Mouse (Mus musculus): ENCODE results near the gene Fyb. TPM values are rescaled to one million over a fixed set of nuclear protein-coding genes. Genes with fewer than 3 reads are reported as not detected.

Fyb gene
- polyA plus RNA-seq, 1 experiment from 2014 or later, result 11.8 TPM

GRCm38 (mm10) chr15:6564977-6565421 is 42.3 kb downstream of the Fyb start:
- ATAC-seq (ENCODE audit: insufficient read depth, low FRiP score, low read depth), result peak; percentile 75
- Histone ChIP-seq H3K4me3 (replicated peaks) (peak overlapping the region; percentile 15; the same call in 1 of the 2 replicates), H3K36me3 (no peaks in the 10 kb centered on the region), H3K4me2 (peak overlapping the region; percentile 45), H3K27ac (peak overlapping the region; percentile 49), H3K27me3 (replicated peaks) (no peaks in the 10 kb centered on the region), H3K9me3 (no peaks in the 10 kb centered on the region), H3K9ac (no peak overlapping the region), H3K4me1 (0 out of 2 replicates have a peak, but pooled peaks cover 4% of the 10 kb centered on the region)
- WGBS, result 9% methylated on average over 11 of the region's 11 CpGs

GRCm38 (mm10) chr15:6565873-6566272 is 43.2 kb downstream of the Fyb start:
- H3K9me3 ChIP-seq, result no peaks in the 10 kb centered on the region
- no peak overlapping the region for H3K27ac ChIP-seq
- H3K4me1 ChIP-seq, result 0 out of 2 replicates have a peak, but pooled peaks cover 6% of the 10 kb centered on the region
- 90% methylated on average over 4 of the region's 4 CpGs for WGBS
- H3K4me3 ChIP-seq (replicated peaks), result no peak overlapping the region
- no peak overlapping the region for H3K9ac ChIP-seq
- no peak for ATAC-seq (ENCODE audit: insufficient read depth, low FRiP score, low read depth)
- no peak overlapping the region for H3K4me2 ChIP-seq
- H3K36me3 ChIP-seq, result no peaks in the 10 kb centered on the region
- no peaks in the 10 kb centered on the region for H3K27me3 ChIP-seq (replicated peaks)

GRCm38 (mm10) chr15:6567993-6568392 is 45.3 kb downstream of the Fyb start:
- no peak overlapping the region for H3K27ac ChIP-seq
- ATAC-seq (ENCODE audit: insufficient read depth, low FRiP score, low read depth), result no peak
- H3K27me3 ChIP-seq (replicated peaks), result no peaks in the 10 kb centered on the region
- no peak overlapping the region for H3K9ac ChIP-seq
- H3K9me3 ChIP-seq, result no peaks in the 10 kb centered on the region
- no peaks in the 10 kb centered on the region for H3K36me3 ChIP-seq
- 74% methylated on average over 5 of the region's 5 CpGs for whole genome bisulfite sequencing
- no peak overlapping the region for H3K4me2 ChIP-seq
- no peak overlapping the region for H3K4me3 ChIP-seq (replicated peaks)
- 0 out of 2 replicates have a peak, but pooled peaks cover 6% of the 10 kb centered on the region for H3K4me1 ChIP-seq

GRCm38 (mm10) chr15:6568605-6569004 is 46.0 kb downstream of the Fyb start:
- Histone ChIP-seq H3K27me3 (replicated peaks) (no peaks in the 10 kb centered on the region), H3K4me3 (replicated peaks) (no peak overlapping the region), H3K9ac (no peak overlapping the region), H3K4me1 (0 out of 2 replicates have a peak, but pooled peaks cover 6% of the 10 kb centered on the region), H3K9me3 (no peaks in the 10 kb centered on the region), H3K36me3 (no peaks in the 10 kb centered on the region), H3K4me2 (no peak overlapping the region), H3K27ac (peak overlapping the region; percentile 4; the same call in 1 of the 2 replicates)
- ATAC-seq (ENCODE audit: insufficient read depth, low FRiP score, low read depth), result no peak
- 79% methylated on average over 3 of the region's 3 CpGs for WGBS

- H3K4me1 ChIP-seq, result 0 out of 2 replicates have a peak, but pooled peaks cover 6% of the 10 kb centered on the region
- no peak overlapping the region for H3K4me2 ChIP-seq
- no peaks in the 10 kb centered on the region for H3K36me3 ChIP-seq
- ATAC-seq (ENCODE audit: insufficient read depth, low FRiP score, low read depth), result no peak
- no peak overlapping the region for H3K4me3 ChIP-seq (replicated peaks)
- no peaks in the 10 kb centered on the region for H3K27me3 ChIP-seq (replicated peaks)
- no peaks in the 10 kb centered on the region for H3K9me3 ChIP-seq
- peak overlapping the region; percentile 4; the same call in 1 of the 2 replicates for H3K27ac ChIP-seq
- WGBS, result 63% methylated on average over 5 of the region's 5 CpGs
- H3K9ac ChIP-seq, result no peak overlapping the region
Observed at GRCm38 (mm10) chr15:6569074-6569473, 46.4 kb downstream of the Fyb start.

- Histone ChIP-seq H3K9ac (no peak overlapping the region), H3K27me3 (replicated peaks) (no peaks in the 10 kb centered on the region), H3K4me3 (replicated peaks) (no peak overlapping the region), H3K9me3 (no peaks in the 10 kb centered on the region), H3K27ac (no peak overlapping the region), H3K4me1 (0 out of 2 replicates have a peak, but pooled peaks cover 6% of the 10 kb centered on the region), H3K36me3 (no peaks in the 10 kb centered on the region), H3K4me2 (no peak overlapping the region)
- ATAC-seq (ENCODE audit: insufficient read depth, low FRiP score, low read depth), result no peak
- 87% methylated on average over 2 of the region's 2 CpGs for WGBS
Observed at GRCm38 (mm10) chr15:6570164-6570861, 47.7 kb downstream of the Fyb start.

- no peak overlapping the region for H3K27ac ChIP-seq
- H3K4me1 ChIP-seq, result 0 out of 2 replicates have a peak, but pooled peaks cover 6% of the 10 kb centered on the region
- H3K36me3 ChIP-seq, result no peaks in the 10 kb centered on the region
- ATAC-seq (ENCODE audit: insufficient read depth, low FRiP score, low read depth), result peak; percentile 63; the same call in 1 of the 2 replicates
- no peak overlapping the region for H3K4me2 ChIP-seq
- H3K4me3 ChIP-seq (replicated peaks), result no peak overlapping the region
- H3K9ac ChIP-seq, result no peak overlapping the region
- H3K9me3 ChIP-seq, result no peaks in the 10 kb centered on the region
- H3K27me3 ChIP-seq (replicated peaks), result no peaks in the 10 kb centered on the region
- 4% methylated on average over 7 of the region's 7 CpGs for WGBS
Observed at GRCm38 (mm10) chr15:6570876-6571275, 48.2 kb downstream of the Fyb start.

- no peak overlapping the region for H3K4me3 ChIP-seq (replicated peaks)
- H3K9ac ChIP-seq, result no peak overlapping the region
- H3K4me1 ChIP-seq, result 0 out of 2 replicates have a peak, but pooled peaks cover 6% of the 10 kb centered on the region
- H3K27me3 ChIP-seq (replicated peaks), result no peaks in the 10 kb centered on the region
- H3K27ac ChIP-seq, result no peak overlapping the region
- H3K9me3 ChIP-seq, result no peaks in the 10 kb centered on the region
- no peaks in the 10 kb centered on the region for H3K36me3 ChIP-seq
- H3K4me2 ChIP-seq, result no peak overlapping the region
- ATAC-seq (ENCODE audit: insufficient read depth, low FRiP score, low read depth), result no peak
- 36% methylated on average over 5 of the region's 5 CpGs for WGBS
Observed at GRCm38 (mm10) chr15:6574283-6574960, 51.8 kb downstream of the Fyb start.

GRCm38 (mm10) chr15:6577971-6578370 is 55.3 kb downstream of the Fyb start:
- no peaks in the 10 kb centered on the region for H3K27me3 ChIP-seq (replicated peaks)
- H3K27ac ChIP-seq, result no peak overlapping the region
- no peak for ATAC-seq (ENCODE audit: insufficient read depth, low FRiP score, low read depth)
- 30% methylated on average over 9 of the region's 9 CpGs for WGBS
- no peaks in the 10 kb centered on the region for H3K9me3 ChIP-seq
- H3K4me2 ChIP-seq, result no peak overlapping the region
- no peaks in the 10 kb centered on the region for H3K4me1 ChIP-seq
- H3K36me3 ChIP-seq, result no peaks in the 10 kb centered on the region
- no peak overlapping the region for H3K9ac ChIP-seq
- no peak overlapping the region for H3K4me3 ChIP-seq (replicated peaks)

- Histone ChIP-seq H3K36me3 (no peaks in the 10 kb centered on the region), H3K27me3 (replicated peaks) (no peaks in the 10 kb centered on the region), H3K27ac (no peak overlapping the region), H3K4me3 (replicated peaks) (no peak overlapping the region), H3K9me3 (no peaks in the 10 kb centered on the region), H3K4me1 (no peaks in the 10 kb centered on the region), H3K4me2 (no peak overlapping the region), H3K9ac (no peak overlapping the region)
- WGBS, result 77% methylated on average over 2 of the region's 2 CpGs
- no peak for ATAC-seq (ENCODE audit: insufficient read depth, low FRiP score, low read depth)
Observed at GRCm38 (mm10) chr15:6578654-6579053, 56.0 kb downstream of the Fyb start.

- H3K27me3 ChIP-seq (replicated peaks), result no peaks in the 10 kb centered on the region
- H3K36me3 ChIP-seq, result no peaks in the 10 kb centered on the region
- H3K9me3 ChIP-seq, result no peaks in the 10 kb centered on the region
- H3K9ac ChIP-seq, result no peak overlapping the region
- H3K4me1 ChIP-seq, result no peaks in the 10 kb centered on the region
- peak overlapping the region; percentile 31 for H3K4me2 ChIP-seq
- no peak overlapping the region for H3K27ac ChIP-seq
- no peak for ATAC-seq (ENCODE audit: insufficient read depth, low FRiP score, low read depth)
- H3K4me3 ChIP-seq (replicated peaks), result no peak overlapping the region
- 38% methylated on average over 15 of the region's 15 CpGs for WGBS
Observed at GRCm38 (mm10) chr15:6579194-6579768, 56.6 kb downstream of the Fyb start.

GRCm38 (mm10) chr15:6579769-6580261 is 57.2 kb downstream of the Fyb start:
- Histone ChIP-seq H3K9ac (no peak overlapping the region), H3K4me1 (no peaks in the 10 kb centered on the region), H3K4me2 (peak overlapping the region; percentile 31), H3K36me3 (no peaks in the 10 kb centered on the region), H3K27me3 (replicated peaks) (no peaks in the 10 kb centered on the region), H3K27ac (no peak overlapping the region), H3K9me3 (no peaks in the 10 kb centered on the region), H3K4me3 (replicated peaks) (no peak overlapping the region)
- 74% methylated on average over 11 of the region's 11 CpGs for WGBS
- no peak for ATAC-seq (ENCODE audit: insufficient read depth, low FRiP score, low read depth)
